Mouse (Mus musculus): ENCODE results near the gene Med15. TPM values are rescaled to one million over a fixed set of nuclear protein-coding genes. Genes with fewer than 3 reads are reported as not detected.
"Not testable (repeated sequence)": the region's sequence is repeated elsewhere in the genome, so short reads cannot be mapped to it uniquely, and the experiment has no call there.

Med15 gene
- polyA plus RNA-seq, 1 experiment from 2014 or later = 19.2 TPM

DNA sequence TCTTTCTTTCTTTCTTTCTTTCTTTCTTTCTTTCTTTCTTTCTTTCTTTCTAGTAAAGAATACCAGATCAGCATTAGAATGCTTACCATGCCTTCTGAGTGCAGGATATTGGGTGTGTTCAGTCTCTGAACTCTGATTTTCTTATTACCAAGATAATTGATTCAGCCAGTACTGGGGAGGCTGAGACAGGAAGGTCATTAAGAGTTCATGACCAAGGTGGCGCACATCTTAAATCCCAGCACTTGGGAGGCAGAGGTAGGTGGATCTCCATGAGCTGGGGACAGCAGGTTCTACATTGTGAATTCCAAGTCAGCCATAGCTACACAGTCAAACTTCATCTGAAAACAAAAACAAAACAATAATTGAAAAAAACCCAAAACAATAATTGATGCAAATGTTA, 110.8 kb downstream of the Med15 start:
- Histone ChIP-seq H3K27ac (ENCODE audit: low read length) (no peak overlapping the region), H3K27me3 (ENCODE audit: control insufficient read depth, insufficient read depth, low read depth, low read length) (no peaks in the 10 kb centered on the region), H3K36me3 (ENCODE audit: control insufficient read depth, insufficient read depth) (peaks cover 20% of the 10 kb centered on the region), H3K4me2 (ENCODE audit: low read depth, low read length) (no peak overlapping the region), H3K9me3 (replicated peaks; ENCODE audit: control insufficient read depth, low read length) (no peaks in the 10 kb centered on the region), H3K4me3 (ENCODE audit: low read depth, low read length) (no peak overlapping the region), H3K9ac (ENCODE audit: low read depth, low read length) (no peak overlapping the region), H3K4me1 (ENCODE audit: control insufficient read depth, low read depth, low read length) (peaks cover 20% of the 10 kb centered on the region)
- WGBS (ENCODE audit: insufficient replicate concordance) = 77% methylated on average over 1 of the region's 1 CpGs
- ATAC-seq (ENCODE audit: low read depth) = no peak

DNA sequence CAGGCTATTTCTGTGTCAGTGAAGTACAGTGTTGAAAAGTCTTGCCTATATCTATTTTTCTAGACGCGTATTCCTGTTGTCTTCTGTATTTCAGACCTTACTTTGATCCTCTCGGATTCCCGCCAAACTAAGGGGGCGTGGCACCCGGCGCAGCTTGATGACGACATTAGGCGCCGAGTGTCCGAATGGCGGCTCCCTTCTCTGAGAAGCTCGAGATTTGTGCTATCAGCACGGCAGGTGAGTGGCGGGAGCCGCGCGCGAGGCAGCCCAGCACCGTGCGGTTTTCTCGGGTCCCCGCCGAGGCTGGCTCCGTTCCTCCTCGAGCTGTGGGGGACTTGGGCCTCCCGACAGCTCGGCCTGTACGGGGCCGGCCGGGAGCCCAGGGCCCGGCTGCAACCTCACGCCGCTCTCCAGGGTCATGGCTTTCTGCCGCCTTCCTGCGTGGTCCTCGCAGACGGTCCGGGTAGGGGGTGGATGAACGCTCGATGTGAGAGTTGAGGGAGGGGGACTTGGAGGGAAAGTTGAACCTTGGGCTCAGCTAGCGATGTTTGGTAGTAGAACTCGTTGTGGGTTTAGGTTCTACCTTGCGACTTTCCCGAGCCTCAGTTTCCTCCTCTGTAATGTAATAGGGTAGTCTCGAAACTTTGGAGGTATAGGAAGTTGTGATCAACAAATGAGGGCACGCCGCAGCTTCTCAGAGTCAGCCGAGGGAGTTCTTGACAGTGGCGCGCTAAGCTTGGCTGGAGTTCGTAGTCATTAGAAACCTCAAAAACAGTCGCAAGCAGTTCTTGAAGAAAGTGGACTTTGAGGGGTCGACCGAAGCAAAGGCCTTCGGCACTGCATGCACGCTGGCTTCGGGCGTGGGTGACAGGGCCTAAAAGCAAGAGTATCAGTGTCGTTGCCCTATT, 113.2 kb downstream of the Med15 start, which contains the start of gene Smpd4:
Gene Smpd4, plus strand, starts transcription at position 157 of the 908 bp plus-strand sequence.
- ATAC-seq (ENCODE audit: low read depth) = peak; percentile 87
- Histone ChIP-seq H3K27ac (ENCODE audit: low read length) (peak within 1 kb of the TSS; percentile 51), H3K4me2 (ENCODE audit: low read depth, low read length) (peak within 1 kb of the TSS; percentile 79), H3K9me3 (replicated peaks; ENCODE audit: control insufficient read depth, low read length) (no peaks in the 10 kb centered on the region), H3K36me3 (ENCODE audit: control insufficient read depth, insufficient read depth) (peaks cover 6% of the 10 kb centered on the region), H3K9ac (ENCODE audit: low read depth, low read length) (peak within 1 kb of the TSS; percentile 87), H3K27me3 (ENCODE audit: control insufficient read depth, insufficient read depth, low read depth, low read length) (no peaks in the 10 kb centered on the region), H3K4me3 (ENCODE audit: low read depth, low read length) (peak within 1 kb of the TSS; percentile 91), H3K4me1 (ENCODE audit: control insufficient read depth, low read depth, low read length) (peaks cover 20% of the 10 kb centered on the region)
- 2% methylated on average over 60 of the region's 60 CpGs for WGBS (ENCODE audit: insufficient replicate concordance)

DNA sequence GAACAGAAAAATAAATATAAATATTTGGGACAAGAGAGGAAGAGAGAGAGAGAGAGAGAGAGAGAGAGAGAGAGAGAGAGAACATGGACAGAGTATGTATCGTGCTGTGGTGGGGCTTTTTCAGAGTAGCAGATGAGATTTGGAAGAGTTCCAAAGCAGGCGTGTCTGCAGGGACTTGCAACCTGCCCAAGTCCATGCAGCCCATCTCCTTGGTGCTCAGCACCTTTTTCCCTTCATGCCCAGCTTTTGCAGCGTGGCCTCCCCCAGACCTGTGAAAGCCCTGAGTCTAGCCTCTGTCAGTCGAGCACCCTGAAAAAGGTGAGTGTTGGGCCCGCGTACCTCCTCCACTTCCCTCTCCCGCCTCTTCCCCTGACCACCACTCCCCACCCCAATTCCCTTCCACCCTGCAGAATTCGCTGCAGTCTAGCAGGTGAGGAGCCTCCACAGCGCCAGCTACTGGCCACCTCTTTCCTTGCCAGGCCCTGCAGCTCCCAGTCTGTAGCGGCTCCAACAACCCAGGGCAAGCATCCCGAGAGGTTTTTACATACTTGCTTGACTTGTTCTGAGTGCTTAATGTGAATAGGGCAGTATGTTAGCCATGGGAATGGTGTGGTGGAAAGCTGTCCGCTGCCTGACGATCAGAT, 114.6 kb downstream of the Med15 start:
- 17% methylated on average over 13 of the region's 13 CpGs for WGBS (ENCODE audit: insufficient replicate concordance)
- H3K4me1 ChIP-seq (ENCODE audit: control insufficient read depth, low read depth, low read length) = peaks cover 20% of the 10 kb centered on the region
- H3K9ac ChIP-seq (ENCODE audit: low read depth, low read length) = no peak overlapping the region
- H3K27ac ChIP-seq (ENCODE audit: low read length) = no peak overlapping the region
- H3K36me3 ChIP-seq (ENCODE audit: control insufficient read depth, insufficient read depth) = no peaks in the 10 kb centered on the region; the same call in 1 of the 2 replicates
- no peaks in the 10 kb centered on the region for H3K27me3 ChIP-seq (ENCODE audit: control insufficient read depth, insufficient read depth, low read depth, low read length)
- peak; percentile 43; the same call in 1 of the 2 replicates for ATAC-seq (ENCODE audit: low read depth)
- no peak overlapping the region for H3K4me3 ChIP-seq (ENCODE audit: low read depth, low read length)
- peak overlapping the region; percentile 31; the same call in 1 of the 2 replicates for H3K4me2 ChIP-seq (ENCODE audit: low read depth, low read length)
- no peaks in the 10 kb centered on the region for H3K9me3 ChIP-seq (replicated peaks; ENCODE audit: control insufficient read depth, low read length)

DNA sequence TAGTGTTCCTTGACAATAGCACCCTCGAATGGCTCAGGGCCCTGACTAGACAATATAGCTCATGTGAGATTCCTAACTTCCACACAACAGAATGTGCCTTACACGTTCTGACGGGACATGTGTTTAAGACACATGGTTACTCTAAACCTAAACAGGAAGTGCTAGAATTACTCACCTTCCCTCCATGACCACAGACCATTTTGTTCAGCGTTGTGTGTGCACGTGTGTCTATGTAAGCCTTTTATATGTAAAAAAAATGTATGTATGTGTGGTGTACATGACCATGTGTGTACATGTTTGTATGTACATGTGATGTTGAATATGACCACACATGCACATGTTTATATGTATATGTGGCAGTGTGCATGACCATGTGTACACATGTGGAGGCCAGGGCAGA, 116.5 kb downstream of the Med15 start:
- Histone ChIP-seq H3K4me1 (ENCODE audit: control insufficient read depth, low read depth, low read length) (peaks cover 20% of the 10 kb centered on the region), H3K9ac (ENCODE audit: low read depth, low read length) (no peak overlapping the region), H3K9me3 (replicated peaks; ENCODE audit: control insufficient read depth, low read length) (no peaks in the 10 kb centered on the region), H3K27ac (ENCODE audit: low read length) (no peak overlapping the region), H3K27me3 (ENCODE audit: control insufficient read depth, insufficient read depth, low read depth, low read length) (no peaks in the 10 kb centered on the region), H3K4me3 (ENCODE audit: low read depth, low read length) (no peak overlapping the region), H3K36me3 (ENCODE audit: control insufficient read depth, insufficient read depth) (no peaks in the 10 kb centered on the region), H3K4me2 (ENCODE audit: low read depth, low read length) (no peak overlapping the region)
- ATAC-seq (ENCODE audit: low read depth) = no peak
- 47% methylated on average over 5 of the region's 5 CpGs for WGBS (ENCODE audit: insufficient replicate concordance)

DNA sequence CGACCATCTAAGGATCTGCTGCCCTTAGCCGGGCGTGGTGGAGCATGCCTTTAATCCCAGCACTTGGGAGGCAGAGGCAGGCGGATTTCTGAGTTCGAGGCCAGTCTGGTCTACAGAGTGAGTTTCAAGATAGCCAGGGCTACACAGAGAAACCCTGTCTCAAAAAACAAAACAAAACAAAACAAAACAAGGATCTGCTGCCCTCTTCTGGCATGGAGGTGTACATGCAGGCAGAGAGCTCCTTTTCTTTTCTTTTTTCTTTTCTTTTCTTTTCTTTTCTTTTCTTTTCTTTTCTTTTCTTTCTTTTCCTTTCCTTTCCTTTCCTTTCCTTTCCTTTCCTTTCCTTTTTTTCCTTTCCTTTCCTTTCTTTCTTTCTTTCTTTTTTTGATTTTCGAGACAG, 118.0 kb downstream of the Med15 start:
- H3K36me3 ChIP-seq (ENCODE audit: control insufficient read depth, insufficient read depth); H3K4me3 ChIP-seq (ENCODE audit: low read depth, low read length); ATAC-seq (ENCODE audit: low read depth); H3K4me2 ChIP-seq (ENCODE audit: low read depth, low read length); H3K4me1 ChIP-seq (ENCODE audit: control insufficient read depth, low read depth, low read length); H3K27me3 ChIP-seq (ENCODE audit: control insufficient read depth, insufficient read depth, low read depth, low read length); H3K27ac ChIP-seq (ENCODE audit: low read length); H3K9ac ChIP-seq (ENCODE audit: low read depth, low read length); H3K9me3 ChIP-seq (replicated peaks; ENCODE audit: control insufficient read depth, low read length): not testable (repeated sequence)
- WGBS (ENCODE audit: insufficient replicate concordance) = 76% methylated on average over 6 of the region's 6 CpGs

DNA sequence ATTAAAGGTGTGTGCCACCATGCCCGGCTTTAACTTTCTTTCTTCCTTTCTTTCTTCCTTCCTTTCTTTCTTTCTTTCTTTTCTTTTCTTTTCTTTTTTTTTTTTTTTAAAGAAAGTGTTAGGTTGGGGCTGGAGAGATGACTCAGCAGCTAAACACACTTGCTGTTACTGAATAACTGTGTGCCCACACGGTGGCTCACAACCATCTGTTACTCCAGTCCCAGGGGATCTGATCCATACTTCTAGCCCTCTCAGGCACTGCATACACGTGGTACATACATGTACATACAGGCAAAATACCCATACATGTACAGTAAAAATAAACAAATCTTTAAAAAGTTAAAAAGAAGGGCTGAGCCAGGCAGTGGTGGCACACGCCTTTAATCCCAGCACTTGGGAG, 121.3 kb downstream of the Med15 start:
- no peak for ATAC-seq (ENCODE audit: low read depth)
- Histone ChIP-seq H3K9me3 (replicated peaks; ENCODE audit: control insufficient read depth, low read length) (no peaks in the 10 kb centered on the region), H3K4me2 (ENCODE audit: low read depth, low read length) (no peak overlapping the region), H3K4me3 (ENCODE audit: low read depth, low read length) (no peak overlapping the region), H3K27me3 (ENCODE audit: control insufficient read depth, insufficient read depth, low read depth, low read length) (no peaks in the 10 kb centered on the region), H3K36me3 (ENCODE audit: control insufficient read depth, insufficient read depth) (no peaks in the 10 kb centered on the region), H3K27ac (ENCODE audit: low read length) (no peak overlapping the region), H3K9ac (ENCODE audit: low read depth, low read length) (no peak overlapping the region), H3K4me1 (ENCODE audit: control insufficient read depth, low read depth, low read length) (no peaks in the 10 kb centered on the region)
- 48% methylated on average over 4 of the region's 4 CpGs for WGBS (ENCODE audit: insufficient replicate concordance)

DNA sequence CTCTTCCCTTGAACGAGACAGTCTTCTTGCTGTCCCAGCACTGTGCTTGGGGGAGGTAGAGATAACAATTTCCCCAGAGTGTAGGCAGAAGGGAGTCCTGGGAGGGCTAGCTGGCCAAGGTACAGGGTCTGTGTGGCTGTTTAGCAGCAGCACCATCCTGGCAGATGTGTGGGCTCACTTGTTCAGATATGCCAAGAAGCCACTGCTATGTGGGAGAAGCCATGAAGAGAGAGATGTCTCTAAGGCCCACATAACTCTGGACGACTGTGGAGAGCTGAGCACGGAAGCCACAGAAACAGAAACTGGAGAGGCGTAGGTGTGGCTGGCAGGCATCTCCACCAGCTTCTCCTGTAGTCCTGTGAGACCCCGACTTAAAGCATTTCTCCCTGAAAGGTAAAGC, 127.0 kb downstream of the Med15 start:
- no peaks in the 10 kb centered on the region for H3K4me1 ChIP-seq (ENCODE audit: control insufficient read depth, low read depth, low read length)
- H3K4me2 ChIP-seq (ENCODE audit: low read depth, low read length) = no peak overlapping the region
- H3K9ac ChIP-seq (ENCODE audit: low read depth, low read length) = no peak overlapping the region
- H3K27ac ChIP-seq (ENCODE audit: low read length) = no peak overlapping the region
- H3K36me3 ChIP-seq (ENCODE audit: control insufficient read depth, insufficient read depth) = no peaks in the 10 kb centered on the region
- no peaks in the 10 kb centered on the region for H3K9me3 ChIP-seq (replicated peaks; ENCODE audit: control insufficient read depth, low read length)
- H3K4me3 ChIP-seq (ENCODE audit: low read depth, low read length) = no peak overlapping the region
- ATAC-seq (ENCODE audit: low read depth) = no peak
- H3K27me3 ChIP-seq (ENCODE audit: control insufficient read depth, insufficient read depth, low read depth, low read length) = no peaks in the 10 kb centered on the region
- 52% methylated on average over 5 of the region's 5 CpGs for WGBS (ENCODE audit: insufficient replicate concordance)

DNA sequence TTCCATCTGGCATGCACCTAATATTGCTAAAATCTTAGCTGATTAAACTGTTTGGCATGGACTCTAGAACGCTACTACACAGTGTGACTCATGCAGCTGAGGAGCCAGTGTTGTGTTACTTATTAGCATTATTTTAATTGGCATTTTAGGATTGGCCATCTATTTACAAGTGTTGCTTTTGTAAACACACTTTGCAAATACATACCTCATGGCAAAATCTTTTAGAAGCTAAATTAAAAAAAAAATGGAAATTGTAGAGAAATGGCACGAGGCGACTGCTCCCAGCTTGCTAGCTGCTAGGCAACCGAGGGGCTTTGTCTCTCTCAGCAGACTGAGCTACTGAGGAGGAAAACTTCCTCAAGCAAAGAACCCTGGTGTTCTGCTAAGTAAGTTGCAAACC, 127.8 kb downstream of the Med15 start:
- no peak overlapping the region for H3K4me2 ChIP-seq (ENCODE audit: low read depth, low read length)
- 58% methylated on average over 4 of the region's 4 CpGs for WGBS (ENCODE audit: insufficient replicate concordance)
- no peak for ATAC-seq (ENCODE audit: low read depth)
- no peaks in the 10 kb centered on the region for H3K9me3 ChIP-seq (replicated peaks; ENCODE audit: control insufficient read depth, low read length)
- no peak overlapping the region for H3K9ac ChIP-seq (ENCODE audit: low read depth, low read length)
- H3K4me3 ChIP-seq (ENCODE audit: low read depth, low read length) = no peak overlapping the region
- no peaks in the 10 kb centered on the region for H3K36me3 ChIP-seq (ENCODE audit: control insufficient read depth, insufficient read depth)
- H3K27me3 ChIP-seq (ENCODE audit: control insufficient read depth, insufficient read depth, low read depth, low read length) = no peaks in the 10 kb centered on the region
- H3K27ac ChIP-seq (ENCODE audit: low read length) = no peak overlapping the region
- H3K4me1 ChIP-seq (ENCODE audit: control insufficient read depth, low read depth, low read length) = no peaks in the 10 kb centered on the region

Data from liver, embryonic 16.5 days (tissue).